Mouse (Mus musculus): ENCODE results near the gene Gm20388.

GRCm38 (mm10) chr8:120804741-120805140 lies 894.1 kb downstream of the Gm20388 start:
- TF ChIP-seq POLR2A (IDR thresholded peaks at IDR 0.05; ENCODE audit: borderline replicate concordance, control insufficient read depth, low read depth, low read length) (no peak), CTCF (IDR thresholded peaks at IDR 0.05; ENCODE audit: control insufficient read depth, insufficient read depth, low read length) (no peak)

All from bone marrow, adult 2 months (tissue).